Mouse (Mus musculus) G1E (cell line): Measurements from ENCODE around the gene Sco2. TPM values are rescaled to one million over a fixed set of nuclear protein-coding genes. Genes with fewer than 3 reads are reported as not detected.

Experiments used
- ATAC-seq: 2 replicates; pipeline ENCODE4 v1.8.0; 2016; ENCODE audit warnings: mild to moderate bottlenecking; ENCODE audit not compliant: insufficient number of reproducible peaks, poor library complexity, low FRiP score, severe bottlenecking; ENCODE audit errors: extremely low read depth
- DNase-seq: peaks from one replicate; pipeline ENCODE4 v3.0.0; 2012; ENCODE audit warnings: low spot score
- H3K27me3 ChIP-seq: 2 replicates; pipeline ENCODE4 v1.6.1; 2012; ENCODE audit warnings: mild to moderate bottlenecking, low read length, inconsistent platforms; ENCODE audit not compliant: insufficient read depth
- H3K36me3 ChIP-seq: replicated peaks from 2 replicates; pipeline ENCODE3; 2012; ENCODE audit warnings: mild to moderate bottlenecking, inconsistent platforms
- H3K4me1 ChIP-seq: 2 replicates; pipeline ENCODE4 v1.6.1; 2012; ENCODE audit warnings: low read depth, low read length, inconsistent platforms, mixed read lengths; ENCODE audit not compliant: insufficient read depth
- H3K4me3 ChIP-seq: 2 replicates; pipeline ENCODE4 v1.5.1; 2012; ENCODE audit warnings: low read depth, mild to moderate bottlenecking, inconsistent platforms, low read length, moderate library complexity, mixed read lengths
- H3K9me3 ChIP-seq: replicated peaks from 2 replicates; pipeline ENCODE4 v1.6.1; 2012; ENCODE audit warnings: inconsistent platforms
- CTCF ChIP-seq: IDR thresholded peaks from 2 replicates; pipeline ENCODE4 v1.5.1; 2012; ENCODE audit warnings: low read depth, low read length, inconsistent platforms, mixed read lengths
- GATA1 ChIP-seq: IDR thresholded peaks from 2 replicates; pipeline ENCODE4 v1.6.1; 2012; ENCODE audit warnings: borderline replicate concordance, low read length, inconsistent platforms, mixed read lengths
- GATA2 ChIP-seq: IDR thresholded peaks from 2 replicates; pipeline ENCODE4 v1.6.1; 2012; ENCODE audit warnings: low read depth, low read length, inconsistent platforms, borderline replicate concordance
- POLR2AphosphoS5 ChIP-seq: IDR thresholded peaks from 2 replicates; pipeline ENCODE4 v1.6.1; 2012; ENCODE audit warnings: low read depth, low read length, inconsistent platforms; ENCODE audit not compliant: insufficient replicate concordance
- TAL1 ChIP-seq: conservative IDR thresholded peaks from 2 replicates; pipeline ENCODE4 v1.6.1; 2012; ENCODE audit warnings: low read depth, low read length, inconsistent platforms, mixed read lengths
- polyA plus RNA-seq: library from polyadenylated mRNA; stranded (reverse); fragments of >175 nt; gene quantifications from 2 replicates; pipeline ENCODE4 v1.2.3, GENCODE M21; 2012
- total RNA-seq, 2 experiments: library from RNA; stranded (forward) in 1 of 2; stranded (reverse) in 1 of 2; fragments of 200-1000 nt in 1 of 2; fragments of >200 nt in 1 of 2; fragmentation: Nextera tagmentation in 1 of 2; gene quantifications; 2 replicates each; pipeline ENCODE4 v1.2.3; 2014 to 2017

The Sco2 gene
- total and polyA plus RNA-seq, 3 experiments: 15.0 to 62.3 (median 27.8) TPM

GRCm38 (mm10) chr15:89402471-89402870 is 28.8 kb upstream of the Sco2 start:
- Histone ChIP-seq H3K9me3 (no peaks in the 10 kb centered on the region), H3K27me3 (peaks cover 3% of the 10 kb centered on the region), H3K4me3 (no peak overlapping the region), H3K4me1 (peaks cover 4% of the 10 kb centered on the region), H3K36me3 (no peaks in the 10 kb centered on the region)
- ATAC-seq: no peak
- TF ChIP-seq CTCF (no peak), TAL1 (no peak), POLR2AphosphoS5 (no peak), GATA2 (no peak), GATA1 (no peak)
- DNase-seq: no peak

- H3K4me1 ChIP-seq: peaks cover 4% of the 10 kb centered on the region
- TF ChIP-seq CTCF (no peak), TAL1 (no peak), GATA1 (no peak), POLR2AphosphoS5 (no peak), GATA2 (no peak)
- no peaks in the 10 kb centered on the region for H3K36me3 ChIP-seq
- DNase-seq (no peak), ATAC-seq (no peak)
- H3K27me3 ChIP-seq: peaks cover 3% of the 10 kb centered on the region; the same call in 1 of the 2 replicates
- H3K4me3 ChIP-seq: no peak overlapping the region
- H3K9me3 ChIP-seq: no peaks in the 10 kb centered on the region
Observed at GRCm38 (mm10) chr15:89399716-89400115, 26.1 kb upstream of the Sco2 start.

DNA sequence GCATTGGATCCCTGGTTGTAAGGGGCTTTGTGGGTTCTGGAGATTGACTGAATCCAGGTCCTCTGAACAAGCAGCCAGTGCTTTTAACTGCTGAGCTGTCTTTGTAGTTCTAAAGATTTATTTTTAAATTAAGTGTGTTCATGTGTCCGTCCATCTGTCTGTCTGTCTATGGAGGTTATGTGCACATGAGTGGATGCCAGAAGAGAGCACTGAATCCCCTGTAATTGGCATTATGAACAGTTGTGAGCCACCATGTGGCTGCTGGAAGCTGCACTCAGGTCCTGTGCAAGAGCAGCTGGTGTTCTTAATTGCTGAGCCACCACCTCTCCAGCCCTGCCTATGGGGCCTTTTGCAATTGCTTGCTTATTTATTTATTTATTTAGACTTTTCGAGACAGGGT is 24.5 kb upstream of the Sco2 start:
- no peak for TF ChIP-seq GATA2
- TF ChIP-seq CTCF: no peak
- TF ChIP-seq TAL1: no peak
- TF ChIP-seq POLR2AphosphoS5: no peak
- Histone ChIP-seq H3K4me3 (no peak overlapping the region), H3K27me3 (peaks cover 7% of the 10 kb centered on the region), H3K9me3 (no peaks in the 10 kb centered on the region), H3K36me3 (no peaks in the 10 kb centered on the region), H3K4me1 (peaks cover 4% of the 10 kb centered on the region)
- no peak for ATAC-seq
- no peak for DNase-seq

DNA sequence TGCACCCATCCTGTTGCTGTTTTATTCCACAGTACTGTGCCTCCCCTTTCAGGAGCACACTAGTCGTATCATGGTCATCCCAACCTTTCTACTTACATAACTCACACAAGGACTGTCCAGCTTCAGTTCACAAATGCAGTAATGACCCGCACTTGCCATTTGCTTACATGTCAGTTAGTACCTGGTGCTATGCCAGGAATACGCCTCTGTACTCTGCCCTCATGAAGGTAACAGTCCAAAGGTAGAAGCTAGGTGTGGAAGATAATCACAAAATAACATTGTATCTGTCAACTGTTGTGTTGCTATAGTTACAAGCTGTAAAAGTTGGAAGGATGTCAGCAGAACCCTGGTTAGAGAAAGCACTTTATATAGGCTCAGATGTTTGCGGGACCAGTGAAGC is 23.2 kb upstream of the Sco2 start:
- no peak for DNase-seq
- Histone ChIP-seq H3K36me3 (no peaks in the 10 kb centered on the region), H3K4me1 (peaks cover 4% of the 10 kb centered on the region), H3K9me3 (no peaks in the 10 kb centered on the region), H3K27me3 (peaks cover 7% of the 10 kb centered on the region), H3K4me3 (no peak overlapping the region)
- ATAC-seq: no peak
- TF ChIP-seq GATA2 (no peak), GATA1 (no peak), TAL1 (no peak), CTCF (no peak), POLR2AphosphoS5 (no peak)

GRCm38 (mm10) chr15:89390081-89390480 is 16.4 kb upstream of the Sco2 start:
- Histone ChIP-seq H3K27me3 (peaks cover 51% of the 10 kb centered on the region), H3K9me3 (no peaks in the 10 kb centered on the region), H3K36me3 (no peaks in the 10 kb centered on the region), H3K4me3 (no peak overlapping the region), H3K4me1 (no peaks in the 10 kb centered on the region)
- ATAC-seq: no peak
- no peak for DNase-seq
- TF ChIP-seq CTCF: no peak
- TF ChIP-seq GATA2: no peak
- TF ChIP-seq TAL1: no peak

DNA sequence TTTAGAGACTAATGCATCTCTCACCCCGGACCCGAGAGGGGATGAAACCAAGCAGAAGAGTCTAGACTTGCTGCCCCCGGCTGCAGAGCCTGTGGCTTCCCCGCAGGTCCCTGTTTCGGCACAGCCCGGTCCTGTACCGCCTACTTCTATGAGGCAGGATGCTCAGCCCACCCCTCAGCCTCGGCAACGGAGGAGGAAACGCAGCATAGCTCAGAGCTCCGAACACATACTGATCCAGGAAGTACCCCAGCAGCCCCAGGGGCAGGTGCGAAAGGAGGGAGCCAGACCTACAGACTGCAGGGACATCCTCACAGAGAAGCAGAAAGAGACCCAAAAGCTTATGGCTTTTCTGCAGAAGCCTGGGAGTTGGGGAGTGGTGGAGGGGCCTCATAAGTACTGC is 13.5 kb upstream of the Sco2 start:
- no peak for ATAC-seq
- Histone ChIP-seq H3K4me3 (no peak overlapping the region), H3K27me3 (peaks cover 62% of the 10 kb centered on the region), H3K9me3 (no peaks in the 10 kb centered on the region), H3K4me1 (no peaks in the 10 kb centered on the region), H3K36me3 (no peaks in the 10 kb centered on the region)
- no peak for DNase-seq
- TF ChIP-seq POLR2AphosphoS5: no peak
- no peak for TF ChIP-seq GATA1
- TF ChIP-seq TAL1: no peak
- TF ChIP-seq GATA2: no peak
- TF ChIP-seq CTCF: no peak

DNA sequence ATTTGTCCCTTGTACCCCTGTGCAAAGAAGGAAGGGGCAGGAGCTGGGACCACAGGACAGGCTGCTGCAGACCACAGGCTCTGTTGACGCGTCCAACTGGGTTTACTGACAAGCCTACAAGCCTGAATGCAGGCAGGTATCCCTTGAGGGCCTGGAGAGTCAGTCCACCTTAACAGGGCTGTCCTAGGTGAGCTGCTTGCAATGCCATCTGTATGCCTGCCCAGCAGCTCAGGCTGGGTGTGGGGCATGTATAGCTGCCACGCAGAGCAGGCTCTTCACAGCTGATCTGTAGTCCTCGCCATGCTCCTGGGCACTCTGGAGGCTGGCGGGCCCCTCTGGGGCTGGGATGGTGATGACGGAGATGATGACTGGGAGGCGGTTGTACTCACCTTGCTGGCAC is 11.0 kb upstream of the Sco2 start, which contains the start of gene Klhdc7b:
Gene Klhdc7b, plus strand, starts transcription at position 301 of the 400 bp plus-strand sequence.
- Histone ChIP-seq H3K27me3 (peaks cover 49% of the 10 kb centered on the region), H3K4me3 (no peak within 1 kb of the TSS), H3K36me3 (no peaks in the 10 kb centered on the region), H3K9me3 (no peaks in the 10 kb centered on the region), H3K4me1 (no peaks in the 10 kb centered on the region)
- no peak for TF ChIP-seq GATA2
- TF ChIP-seq CTCF: no peak
- no peak for TF ChIP-seq TAL1
- no peak for TF ChIP-seq GATA1
- TF ChIP-seq POLR2AphosphoS5: no peak
- ATAC-seq (no peak), DNase-seq (no peak)
